Mouse (Mus musculus): Measurements from ENCODE around the gene Glycam1.

GRCm38 (mm10) chr15:103547983-103548382 lies 16.9 kb downstream of the Glycam1 start:
- TF ChIP-seq CTCF (IDR thresholded peaks at IDR 0.05; ENCODE audit: control insufficient read depth, insufficient read depth, low read length) (no peak), POLR2A (IDR thresholded peaks at IDR 0.05; ENCODE audit: borderline replicate concordance, control insufficient read depth, low read depth, low read length) (no peak)

Data from bone marrow, adult 2 months (tissue).